Mouse (Mus musculus): ENCODE results near the gene Gm10197. TPM values are rescaled to one million over a fixed set of nuclear protein-coding genes. Genes with fewer than 3 reads are reported as not detected.

Gene Gm10197
- polyA plus RNA-seq, 1 experiment = not detected

DNA sequence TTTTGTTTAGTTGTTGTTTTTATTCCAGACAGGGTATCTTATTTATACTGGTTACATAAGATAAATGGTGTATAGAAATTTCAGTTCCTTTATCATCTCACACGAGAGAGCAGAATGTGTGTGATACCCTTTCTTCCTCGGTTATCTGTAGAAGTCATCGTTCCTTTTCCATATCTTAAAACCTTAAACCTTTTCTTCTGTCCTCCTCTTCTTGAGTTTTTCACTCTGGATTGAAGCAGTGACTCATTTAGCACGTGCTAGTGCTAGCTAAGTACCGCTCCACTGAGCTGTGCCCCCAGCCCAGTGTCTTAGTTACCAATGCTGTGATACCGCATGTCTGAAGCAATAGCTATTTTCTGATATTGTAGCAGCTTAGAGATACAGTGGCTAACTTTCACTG lies 37.8 kb downstream of the Gm10197 start:
- no peak overlapping the region for H3ac ChIP-seq (ENCODE audit: control insufficient read depth, insufficient read length)
- no peaks in the 10 kb centered on the region for H3K79me2 ChIP-seq (ENCODE audit: control insufficient read depth, insufficient read depth)
- no peaks in the 10 kb centered on the region for H3K27me3 ChIP-seq (ENCODE audit: control insufficient read depth, insufficient read depth, insufficient read length)
- TF ChIP-seq USF1 (IDR thresholded peaks at IDR 0.05; ENCODE audit: low read depth) (no peak), CEBPB (IDR thresholded peaks at IDR 0.05; ENCODE audit: insufficient read depth, poor library complexity, severe bottlenecking) (no peak), MAX (IDR thresholded peaks at IDR 0.05; ENCODE audit: low read depth) (no peak), POLR2AphosphoS2 (IDR thresholded peaks at IDR 0.05; ENCODE audit: insufficient read length, low read depth) (no peak), TCF12 (IDR thresholded peaks at IDR 0.05; ENCODE audit: insufficient read depth, poor library complexity, severe bottlenecking) (no peak), POLR2A (IDR thresholded peaks at IDR 0.05; ENCODE audit: insufficient read length, low read depth) (no peak), MYOD1 (IDR thresholded peaks at IDR 0.05; ENCODE audit: control insufficient read depth in 1 of 3, insufficient read length in 2 of 3, low read depth in 2 of 3) (no peak), E2F4 (IDR thresholded peaks at IDR 0.05; ENCODE audit: insufficient read depth) (no peak), TCF3 (IDR thresholded peaks at IDR 0.05; ENCODE audit: insufficient read length, low read depth) (no peak), REST (IDR thresholded peaks at IDR 0.05; ENCODE audit: insufficient read depth, insufficient read length) (no peak)
- no peaks in the 10 kb centered on the region for H3K36me3 ChIP-seq (ENCODE audit: control insufficient read depth, insufficient read depth)
- H3K4me3 ChIP-seq = no peak overlapping the region
- no peak overlapping the region for H3K4me2 ChIP-seq (ENCODE audit: low read depth)

DNA sequence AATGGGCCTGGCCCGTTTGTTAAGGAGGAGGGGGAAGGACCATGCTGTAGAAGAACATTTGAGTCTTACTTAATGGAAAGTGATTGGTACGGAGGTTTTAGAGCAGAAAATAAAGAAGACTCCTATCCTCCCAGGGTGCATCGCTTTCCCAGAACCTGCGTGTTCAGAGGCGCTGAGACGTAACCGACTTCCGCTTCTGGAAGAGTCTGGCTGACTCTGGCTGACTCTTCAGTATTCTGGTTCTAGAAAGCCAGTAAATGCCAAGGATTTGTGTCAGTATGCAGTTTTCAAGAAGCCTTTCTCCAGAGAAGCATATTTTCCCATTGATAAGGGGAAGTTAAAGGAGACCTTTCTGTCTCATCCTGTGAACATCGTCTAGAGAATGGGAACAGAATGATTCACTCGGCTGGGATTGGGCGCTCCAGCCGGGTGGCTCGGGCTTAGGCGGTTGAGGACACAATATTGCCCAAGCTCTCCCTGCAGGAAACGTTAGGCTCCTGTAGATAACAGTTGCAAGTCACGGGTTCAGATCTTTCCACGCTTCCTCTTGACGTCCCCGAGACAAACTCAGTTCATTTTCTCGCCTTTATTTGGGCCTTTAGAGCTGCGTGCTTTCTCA lies 39.6 kb downstream of the Gm10197 start:
- Histone ChIP-seq H3K36me3 (ENCODE audit: control insufficient read depth, insufficient read depth) (no peaks in the 10 kb centered on the region), H3K79me2 (ENCODE audit: control insufficient read depth, insufficient read depth) (no peaks in the 10 kb centered on the region), H3ac (ENCODE audit: control insufficient read depth, insufficient read length) (no peak overlapping the region), H3K4me3 (no peak overlapping the region), H3K27me3 (ENCODE audit: control insufficient read depth, insufficient read depth, insufficient read length) (no peaks in the 10 kb centered on the region), H3K4me2 (ENCODE audit: low read depth) (no peak overlapping the region)
- TF ChIP-seq MYOD1 (IDR thresholded peaks at IDR 0.05; ENCODE audit: control insufficient read depth in 1 of 3, insufficient read length in 2 of 3, low read depth in 2 of 3) = no peak
- no peak for TF ChIP-seq MYOG (IDR thresholded peaks at IDR 0.05; ENCODE audit: control insufficient read depth in 1 of 3, insufficient read depth in 1 of 3, insufficient read length in 2 of 3, low read depth in 2 of 3)
- TF ChIP-seq E2F4 (IDR thresholded peaks at IDR 0.05; ENCODE audit: insufficient read depth) = no peak
- no peak for TF ChIP-seq USF1 (IDR thresholded peaks at IDR 0.05; ENCODE audit: low read depth)
- TF ChIP-seq SRF (IDR thresholded peaks at IDR 0.05; ENCODE audit: control insufficient read depth, insufficient read length, low read depth) = no peak
- no peak for TF ChIP-seq REST (IDR thresholded peaks at IDR 0.05; ENCODE audit: insufficient read depth, insufficient read length)
- TF ChIP-seq POLR2A (IDR thresholded peaks at IDR 0.05; ENCODE audit: insufficient read length, low read depth) = no peak
- TF ChIP-seq TCF12 (IDR thresholded peaks at IDR 0.05; ENCODE audit: insufficient read depth, poor library complexity, severe bottlenecking) = no peak
- no peak for TF ChIP-seq CEBPB (IDR thresholded peaks at IDR 0.05; ENCODE audit: insufficient read depth, poor library complexity, severe bottlenecking)
- no peak for TF ChIP-seq TCF3 (IDR thresholded peaks at IDR 0.05; ENCODE audit: insufficient read length, low read depth)
- no peak for TF ChIP-seq POLR2AphosphoS2 (IDR thresholded peaks at IDR 0.05; ENCODE audit: insufficient read length, low read depth)
- TF ChIP-seq MAX (IDR thresholded peaks at IDR 0.05; ENCODE audit: low read depth) = no peak

DNA sequence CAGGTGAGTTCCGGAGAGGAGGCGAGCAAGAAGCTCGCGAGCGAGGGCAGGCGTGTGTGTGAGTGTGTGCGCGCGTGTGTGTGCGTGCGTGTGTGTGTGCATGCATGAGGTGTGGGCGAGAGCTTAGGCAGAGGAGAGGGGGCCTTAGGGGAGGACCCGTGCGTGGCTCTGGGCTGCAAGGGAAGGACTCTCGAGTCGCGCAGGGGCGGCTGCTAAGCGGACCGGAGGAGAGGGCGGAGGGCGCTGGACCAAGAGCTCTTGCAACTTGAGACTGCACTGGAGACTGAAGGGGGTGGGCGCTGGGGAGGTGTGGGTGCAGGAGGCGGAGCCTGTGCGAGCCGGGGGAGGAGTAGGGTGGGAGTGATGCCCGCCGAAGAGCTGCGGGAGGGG lies 41.6 kb downstream of the Gm10197 start:
- no peaks in the 10 kb centered on the region for H3K36me3 ChIP-seq (ENCODE audit: control insufficient read depth, insufficient read depth)
- H3K79me2 ChIP-seq (ENCODE audit: control insufficient read depth, insufficient read depth) = no peaks in the 10 kb centered on the region
- peak overlapping the region; percentile 19 for H3K4me3 ChIP-seq
- TF ChIP-seq MAX (IDR thresholded peaks at IDR 0.05; ENCODE audit: low read depth) = no peak
- TF ChIP-seq E2F4 (IDR thresholded peaks at IDR 0.05; ENCODE audit: insufficient read depth) = no peak
- TF ChIP-seq POLR2A (IDR thresholded peaks at IDR 0.05; ENCODE audit: insufficient read length, low read depth) = no peak
- TF ChIP-seq USF1 (IDR thresholded peaks at IDR 0.05; ENCODE audit: low read depth) = no peak
- no peak for TF ChIP-seq SRF (IDR thresholded peaks at IDR 0.05; ENCODE audit: control insufficient read depth, insufficient read length, low read depth)
- no peak for TF ChIP-seq TCF3 (IDR thresholded peaks at IDR 0.05; ENCODE audit: insufficient read length, low read depth)
- TF ChIP-seq CEBPB (IDR thresholded peaks at IDR 0.05; ENCODE audit: insufficient read depth, poor library complexity, severe bottlenecking) = no peak
- TF ChIP-seq MYOD1 (IDR thresholded peaks at IDR 0.05; ENCODE audit: control insufficient read depth in 1 of 3, insufficient read length in 2 of 3, low read depth in 2 of 3) = no peak
- no peak for TF ChIP-seq REST (IDR thresholded peaks at IDR 0.05; ENCODE audit: insufficient read depth, insufficient read length)
- no peak for TF ChIP-seq POLR2AphosphoS2 (IDR thresholded peaks at IDR 0.05; ENCODE audit: insufficient read length, low read depth)
- TF ChIP-seq MYOG (IDR thresholded peaks at IDR 0.05; ENCODE audit: control insufficient read depth in 1 of 3, insufficient read depth in 1 of 3, insufficient read length in 2 of 3, low read depth in 2 of 3) = no peak
- H3K4me2 ChIP-seq (ENCODE audit: low read depth) = peak overlapping the region; percentile 95
- no peaks in the 10 kb centered on the region for H3K27me3 ChIP-seq (ENCODE audit: control insufficient read depth, insufficient read depth, insufficient read length)
- H3ac ChIP-seq (ENCODE audit: control insufficient read depth, insufficient read length) = peak overlapping the region; percentile 67

DNA sequence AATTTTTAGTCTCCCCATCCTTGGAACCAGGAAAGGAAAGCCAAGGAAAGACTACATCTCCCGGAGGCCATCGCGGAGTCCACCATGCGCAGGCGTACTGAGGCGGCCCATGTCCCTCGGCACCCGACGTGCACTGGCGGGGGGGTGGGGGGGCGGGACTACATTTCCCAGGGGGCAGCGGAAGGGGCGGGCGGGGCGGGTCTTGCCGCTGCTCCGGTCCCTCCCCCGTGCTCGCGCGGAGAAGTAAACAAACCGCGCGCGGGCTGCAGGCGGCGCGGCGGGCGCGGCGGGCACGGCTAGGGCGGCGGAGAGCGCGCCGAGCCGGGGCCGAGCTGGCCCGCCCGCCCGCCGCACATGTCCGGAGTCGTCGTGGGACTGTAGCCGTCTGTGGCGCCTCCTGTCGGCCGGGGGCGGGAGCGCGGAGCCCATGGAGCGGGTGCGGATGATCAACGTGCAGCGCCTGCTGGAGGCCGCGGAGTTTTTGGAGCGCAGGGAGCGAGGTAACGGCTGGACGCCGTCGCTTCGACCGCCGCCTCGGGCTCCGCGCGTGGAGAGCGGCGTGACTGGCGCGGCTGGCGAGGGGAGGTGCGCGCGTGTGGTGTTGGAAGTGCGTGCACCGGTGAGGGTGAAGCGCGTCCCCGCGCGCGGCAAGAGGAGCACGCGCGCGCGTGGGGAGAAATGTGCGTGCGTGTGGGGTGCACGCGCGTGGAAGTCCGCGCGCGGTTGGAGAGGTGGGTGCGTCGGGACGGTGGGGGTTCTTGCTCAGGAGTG lies 42.2 kb downstream of the Gm10197 start:
- TF ChIP-seq TCF3 (IDR thresholded peaks at IDR 0.05; ENCODE audit: insufficient read length, low read depth) (no peak), MYOD1 (IDR thresholded peaks at IDR 0.05; ENCODE audit: control insufficient read depth in 1 of 3, insufficient read length in 2 of 3, low read depth in 2 of 3) (peak in 1 of 3 experiments; percentile 28)
- H3K79me2 ChIP-seq (ENCODE audit: control insufficient read depth, insufficient read depth) = no peaks in the 10 kb centered on the region
- H3K4me3 ChIP-seq = peak overlapping the region; percentile 19
- H3K36me3 ChIP-seq (ENCODE audit: control insufficient read depth, insufficient read depth) = no peaks in the 10 kb centered on the region
- H3K4me2 ChIP-seq (ENCODE audit: low read depth) = peak overlapping the region; percentile 95
- H3K27me3 ChIP-seq (ENCODE audit: control insufficient read depth, insufficient read depth, insufficient read length) = no peaks in the 10 kb centered on the region
- H3ac ChIP-seq (ENCODE audit: control insufficient read depth, insufficient read length) = peak overlapping the region; percentile 67
